Mouse (Mus musculus) layer of hippocampus, adult 18-20 months (tissue): Measurements from ENCODE around the gene Tent2. TPM values are rescaled to one million over a fixed set of nuclear protein-coding genes. Genes with fewer than 3 reads are reported as not detected.

ENCODE experiments used
- DNase-seq, 2 experiments: peaks; one replicate each; pipeline ENCODE4 v3.0.0; 2022; ENCODE audit warnings: low spot score in 2 of 2
- total RNA-seq, 2 experiments: library from RNA; stranded (reverse); gene quantifications; 2 replicates each; pipeline ENCODE4 v1.2.3; 2021

Gene Tent2
- total RNA-seq, 2 experiments from 2014 or later, result 24.7 to 26.2 TPM

DNA sequence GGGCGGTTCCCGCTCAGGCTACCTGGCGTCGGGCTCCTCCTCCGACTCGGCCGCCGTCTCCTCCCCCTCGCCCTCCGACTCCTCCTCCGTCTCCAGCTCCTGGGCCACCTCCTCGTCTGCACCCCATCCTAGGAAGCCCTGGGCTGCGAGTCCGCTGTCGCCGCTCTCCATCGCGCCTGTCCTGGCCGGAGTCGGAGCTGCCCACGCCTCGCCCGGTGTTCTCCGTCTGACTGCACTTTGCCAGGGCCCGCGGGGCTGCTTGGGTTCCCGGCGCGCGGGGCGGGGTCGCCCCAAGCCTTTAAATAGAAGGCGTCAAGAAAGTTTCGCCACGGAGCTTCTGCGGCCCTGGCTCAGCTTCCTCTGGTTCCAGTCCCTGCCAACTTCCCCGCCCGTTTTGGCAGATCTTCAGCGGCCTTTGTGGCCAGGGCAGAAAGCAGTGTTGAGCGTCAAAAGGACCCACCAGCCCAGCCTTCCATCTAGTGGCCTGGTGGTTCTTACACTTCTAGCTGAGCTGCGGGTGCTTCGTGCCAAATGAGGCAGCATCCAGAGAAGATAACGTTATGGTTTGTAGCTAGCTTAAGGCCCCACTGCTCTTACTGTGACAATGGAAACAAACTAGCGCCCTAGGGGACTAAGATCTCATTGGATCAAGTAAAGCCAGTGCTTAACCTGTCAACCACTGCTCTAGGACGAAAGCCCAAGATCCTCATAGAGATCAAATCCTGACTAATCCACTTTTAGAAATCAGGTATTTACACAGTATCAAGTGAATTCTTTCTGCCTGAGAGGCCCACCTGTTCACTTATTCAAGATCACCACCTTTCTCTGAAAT, 47.6 kb downstream of the Tent2 start, which contains the start of gene Cmya5:
Gene Cmya5, minus strand, starts transcription at position 389 of the 832 bp plus-strand sequence.
- DNase-seq, result peak; percentile 45 to 81

DNA sequence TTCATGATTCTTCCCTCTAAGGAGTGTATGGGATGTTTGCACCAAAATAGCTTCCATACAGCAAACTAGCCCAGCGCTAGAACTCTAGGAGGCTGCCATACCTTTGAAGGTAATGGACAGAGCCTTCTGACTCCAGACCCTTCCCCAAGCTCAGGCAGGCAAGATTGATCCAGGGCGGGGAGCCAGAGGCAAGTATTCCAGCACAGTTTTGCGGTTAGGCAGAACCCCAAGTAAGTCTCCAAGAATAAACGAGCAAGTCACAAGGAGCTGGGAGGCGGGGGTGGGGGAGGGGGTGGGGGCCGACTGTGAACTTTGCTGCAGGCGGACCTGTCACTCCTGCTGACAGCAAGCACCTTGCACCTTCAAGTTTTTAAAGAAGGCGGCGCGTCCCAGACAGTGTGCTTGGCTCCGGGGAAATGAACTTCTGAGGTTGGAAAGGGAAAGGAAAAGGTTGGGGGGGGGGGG, 48.3 kb downstream of the Tent2 start:
- no peak for DNase-seq

DNA sequence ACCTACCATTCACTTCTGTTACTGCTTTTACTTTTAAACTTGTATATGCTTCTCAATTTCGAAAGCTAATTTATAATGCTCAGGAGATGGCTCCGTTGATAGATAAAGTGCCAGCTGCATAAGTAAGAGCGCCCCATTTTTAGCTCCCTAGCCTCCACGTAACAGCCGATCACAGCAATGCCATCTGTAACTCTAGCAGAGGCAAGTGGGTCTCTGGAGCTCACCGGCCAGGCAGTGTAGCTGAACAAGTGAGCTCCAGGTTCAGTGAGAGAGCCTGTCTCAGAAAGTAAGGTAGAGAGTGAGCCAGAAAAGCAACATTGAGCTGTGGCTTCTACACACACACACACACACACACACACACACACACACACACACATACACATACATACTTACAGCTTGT, 51.0 kb downstream of the Tent2 start:
- no peak for DNase-seq

DNA sequence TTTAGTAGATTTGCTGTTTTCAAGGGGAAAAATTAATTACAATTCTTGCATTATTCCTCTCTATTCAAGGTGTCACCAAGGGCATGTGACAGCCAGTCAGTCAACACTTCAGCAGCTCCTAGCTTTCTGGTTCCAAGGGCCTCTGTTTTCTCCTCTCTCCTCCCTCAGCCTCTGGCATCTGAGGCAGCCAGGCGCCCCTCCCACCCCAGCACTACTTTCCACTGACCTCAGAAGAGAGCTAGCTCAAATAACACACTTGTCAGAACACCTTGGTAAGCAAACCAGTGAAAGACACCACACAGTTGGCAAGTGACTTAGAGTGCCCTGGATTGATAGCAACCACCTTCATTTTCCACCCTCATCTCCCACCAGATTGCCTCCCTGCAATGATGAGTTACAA, 54.1 kb downstream of the Tent2 start:
- no peak for DNase-seq

DNA sequence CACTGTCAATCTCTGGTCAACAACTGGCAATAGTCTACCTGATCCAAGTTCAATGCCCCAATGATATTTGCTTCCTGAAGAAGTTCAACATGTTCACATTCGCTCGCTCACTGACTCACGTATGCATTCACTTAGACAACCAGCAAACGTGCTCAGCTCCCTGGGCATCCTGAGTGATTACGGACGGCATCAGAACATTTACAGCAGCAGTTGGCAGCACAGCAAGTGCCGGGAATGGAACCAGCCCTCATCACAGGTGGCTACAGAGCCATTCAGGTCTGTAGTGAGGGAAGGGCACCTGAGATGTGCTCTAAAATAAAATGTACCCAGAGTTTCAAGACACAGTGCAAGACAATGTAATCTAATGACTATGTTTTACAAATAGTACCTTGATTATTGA, 55.1 kb downstream of the Tent2 start:
- DNase-seq, result no peak

DNA sequence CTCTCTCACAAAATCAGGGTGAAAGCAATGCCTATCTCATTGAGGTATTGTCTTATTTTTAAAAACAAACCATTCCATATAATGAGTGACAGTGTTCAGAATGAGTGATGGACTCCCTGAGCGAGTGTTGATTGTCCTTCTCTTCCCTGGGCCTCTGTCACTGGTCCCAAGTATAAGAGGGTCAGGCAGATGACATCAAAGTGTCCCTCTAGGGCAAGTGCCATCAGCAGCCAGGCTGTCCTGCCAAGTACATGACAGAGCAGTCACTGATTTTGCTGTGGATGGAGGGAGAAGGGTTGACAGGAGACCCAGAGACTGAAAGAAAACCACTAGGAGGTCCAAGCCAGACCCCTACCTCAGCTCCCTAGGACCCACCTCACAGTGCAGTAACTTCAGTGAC, 55.9 kb downstream of the Tent2 start:
- DNase-seq, result no peak

DNA sequence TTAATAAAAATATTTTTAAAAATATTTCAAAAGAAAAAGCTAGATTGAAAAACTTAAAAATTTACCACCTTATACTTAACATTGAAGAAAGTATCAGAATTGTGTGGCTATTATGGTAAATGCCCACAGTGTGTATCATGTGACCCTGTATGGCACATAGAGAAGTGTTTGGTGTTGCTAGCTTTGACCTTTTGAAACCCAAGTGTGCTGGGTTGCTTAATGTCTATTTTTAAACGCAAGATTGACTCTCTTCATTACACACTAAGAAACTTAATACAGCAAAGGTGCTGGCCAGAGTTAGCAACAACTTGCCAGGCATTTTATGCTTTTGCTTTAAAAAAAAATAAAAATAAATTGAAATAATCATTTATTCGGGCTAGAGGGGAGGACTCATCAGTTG, 56.7 kb downstream of the Tent2 start:
- DNase-seq, result no peak

DNA sequence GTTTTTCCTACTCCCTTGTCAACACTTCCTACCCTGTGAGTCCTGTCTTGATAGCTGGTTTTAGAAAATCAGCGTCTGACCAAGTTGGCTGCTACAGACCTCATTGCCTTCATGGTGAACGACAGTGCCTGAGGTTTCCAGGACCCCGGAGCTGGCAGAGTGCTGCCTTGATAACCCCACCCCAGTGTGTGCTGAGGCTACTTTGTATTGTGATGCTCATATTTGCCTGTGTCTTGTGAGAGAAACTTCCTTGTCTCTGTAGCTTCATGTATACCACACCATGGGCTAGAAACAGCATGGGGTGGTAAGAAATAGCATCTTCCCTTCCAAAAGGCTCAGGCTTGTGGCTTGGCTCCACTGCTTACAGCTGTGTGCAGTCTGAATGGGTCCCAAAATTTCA, 61.5 kb downstream of the Tent2 start:
- DNase-seq, result no peak

DNA sequence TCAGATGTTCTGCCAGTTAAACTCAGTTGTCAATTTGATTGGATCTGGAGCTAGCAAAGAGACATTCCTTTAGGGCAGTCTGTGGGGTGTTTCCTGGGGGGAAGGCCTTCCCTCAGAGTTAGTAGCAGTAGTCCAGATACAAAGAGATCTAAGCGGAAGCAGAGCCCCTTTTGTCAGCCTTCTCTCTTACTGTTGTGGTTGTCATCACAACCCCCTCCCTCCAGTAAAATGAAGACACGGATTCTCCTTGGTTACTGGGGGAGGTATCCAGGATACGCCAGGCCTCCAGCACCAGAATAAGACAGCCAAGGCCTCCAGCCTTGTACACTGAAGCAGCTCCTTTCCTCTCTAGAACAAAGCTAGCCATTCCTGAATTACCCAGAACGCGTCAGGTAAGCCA, 63.2 kb downstream of the Tent2 start:
- no peak for DNase-seq

DNA sequence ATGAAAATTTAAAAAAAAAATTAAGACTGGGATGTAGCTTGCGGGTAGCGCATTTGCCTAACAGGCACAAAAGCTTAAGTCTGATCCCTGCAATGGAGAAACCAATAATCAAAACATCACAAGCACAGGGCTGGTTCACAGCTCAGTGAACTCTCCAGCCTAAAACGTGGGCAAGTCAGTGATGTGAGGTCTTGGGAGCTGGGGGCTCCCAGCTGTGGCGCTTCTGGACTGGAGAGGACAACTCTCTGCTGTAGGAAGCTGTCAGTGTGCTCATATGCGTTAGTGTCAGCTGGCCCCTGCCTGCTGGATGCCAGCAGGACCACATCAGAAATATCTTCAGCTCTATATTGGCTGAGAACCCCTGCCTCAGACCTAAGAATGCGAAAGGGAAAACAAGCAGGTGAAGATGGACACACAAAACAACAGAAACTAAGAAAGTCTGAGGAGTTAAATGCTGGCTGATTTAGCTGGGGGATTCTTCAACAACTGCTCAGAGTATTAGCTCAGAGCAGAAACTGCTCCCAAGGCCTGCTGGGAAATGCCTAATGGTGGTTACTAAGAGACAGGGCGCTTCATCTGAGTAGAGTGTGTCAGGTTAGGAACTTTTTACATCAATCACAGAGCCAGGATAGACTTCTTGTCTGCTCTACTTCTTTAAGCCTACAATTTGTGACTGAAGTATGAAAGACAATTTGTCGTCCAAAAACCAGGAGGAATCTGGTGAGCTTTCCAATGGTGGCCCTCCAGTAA, 63.9 kb downstream of the Tent2 start:
- no peak for DNase-seq

DNA sequence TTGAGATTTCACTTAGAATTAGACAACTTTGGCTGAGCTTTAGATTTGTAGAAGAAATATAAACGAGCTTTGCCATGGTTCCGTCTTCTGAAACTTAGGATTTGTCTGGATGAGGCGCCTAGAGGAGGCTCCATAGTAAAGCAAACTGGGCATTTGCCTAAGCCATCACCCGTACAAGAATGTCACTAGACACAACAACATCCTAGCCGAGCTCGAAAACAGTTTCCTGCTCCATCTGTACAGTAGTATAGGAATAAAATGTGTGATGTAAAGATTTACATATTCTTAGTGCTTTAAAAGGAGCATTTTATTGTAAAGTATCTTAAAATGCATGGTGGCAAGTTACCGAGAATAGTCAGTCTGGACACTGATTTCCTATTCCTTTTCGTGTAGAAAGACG, 69.9 kb downstream of the Tent2 start:
- DNase-seq, result no peak

DNA sequence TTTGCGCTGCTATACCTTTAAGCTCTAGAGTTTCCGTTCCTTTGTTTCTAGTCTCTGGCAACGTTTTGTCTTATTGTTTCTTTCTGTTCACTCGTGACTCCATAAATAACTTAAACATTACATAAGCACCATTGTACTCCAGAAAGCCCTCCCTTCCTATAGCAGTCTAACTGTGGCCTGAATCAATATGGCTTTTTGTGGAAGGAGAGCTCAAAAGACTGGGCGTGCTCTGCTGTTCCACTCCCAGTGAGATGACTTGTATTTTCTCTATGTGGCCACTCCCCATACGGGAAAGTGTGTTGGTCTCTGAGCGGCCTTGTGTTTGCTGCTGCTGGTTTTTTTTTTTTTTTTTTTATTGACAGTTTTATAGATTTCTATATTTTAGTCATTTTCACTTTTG, 74.9 kb downstream of the Tent2 start:
- no peak for DNase-seq

DNA sequence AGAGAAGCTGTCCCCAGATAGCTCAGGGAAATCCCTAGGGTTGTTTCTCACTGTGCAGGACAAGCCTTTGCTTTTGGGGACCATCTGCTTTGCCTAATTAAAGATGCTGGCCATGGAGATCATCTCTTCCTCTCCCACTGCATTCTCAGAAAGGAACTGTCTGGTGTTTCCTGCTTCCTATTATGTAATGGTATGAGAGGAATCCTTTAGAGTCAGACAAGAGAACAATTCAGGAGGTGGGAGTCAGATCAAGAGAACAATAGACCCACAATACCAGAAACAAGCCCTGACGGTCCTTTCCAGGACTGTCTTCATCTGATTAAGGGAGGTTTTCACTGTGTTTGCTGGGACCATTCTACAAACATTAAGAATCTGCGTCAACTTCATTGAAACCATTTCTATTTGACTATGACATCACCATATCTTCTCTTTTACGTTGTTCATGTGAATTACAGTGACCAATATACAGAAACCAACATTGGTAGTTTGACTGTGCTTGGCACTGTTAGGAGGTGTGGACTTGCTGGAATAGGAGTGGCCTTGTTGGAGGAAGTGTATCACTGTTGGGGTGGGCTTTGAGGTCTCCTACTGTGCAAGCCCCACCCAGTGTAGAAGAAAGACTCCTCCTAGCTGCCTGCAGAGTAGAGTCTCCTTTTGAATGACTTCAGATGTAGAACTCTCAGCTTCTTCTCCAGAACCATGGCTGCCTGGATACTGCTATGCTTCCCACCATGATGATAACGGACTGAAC, 89.7 kb downstream of the Tent2 start:
- DNase-seq, result no peak

DNA sequence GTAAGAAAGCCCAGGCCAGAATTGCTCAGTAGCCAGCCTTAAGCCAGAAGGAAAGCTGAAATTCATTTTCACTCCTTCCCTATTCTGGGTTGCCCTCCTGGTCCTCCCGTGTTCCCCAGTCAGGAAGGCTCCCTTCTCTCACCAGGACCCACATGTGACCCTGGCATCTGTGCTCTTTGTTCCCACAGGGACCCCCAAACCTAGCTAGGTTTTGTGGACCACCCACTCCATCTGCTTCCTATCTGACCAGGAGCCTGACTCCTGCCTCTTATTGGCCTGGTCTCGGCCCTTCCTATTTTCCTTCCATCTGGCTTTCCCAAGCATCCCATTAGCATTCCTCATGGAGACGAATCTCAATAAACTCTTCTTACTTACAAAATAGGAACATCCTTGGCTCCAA, 93.6 kb downstream of the Tent2 start:
- no peak for DNase-seq

DNA sequence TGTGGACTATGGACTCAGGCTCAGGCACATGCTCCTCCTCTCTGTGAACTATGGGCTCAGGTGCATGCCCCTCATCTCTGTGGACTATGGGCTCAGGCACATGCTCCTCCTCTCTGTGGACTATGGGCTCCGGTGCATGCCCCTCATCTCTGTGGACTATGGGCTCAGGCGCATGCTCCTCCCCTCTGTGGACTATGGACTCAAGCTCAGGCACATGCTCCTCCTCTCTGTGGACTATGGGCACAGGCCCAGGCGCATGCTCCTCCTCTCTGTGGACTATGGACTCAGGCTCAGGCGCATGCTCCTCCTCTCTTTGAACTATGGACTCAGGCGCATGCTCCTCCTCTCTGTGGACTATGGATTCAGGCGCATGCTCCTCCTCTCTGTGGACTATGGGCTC, 95.5 kb downstream of the Tent2 start:
- no peak for DNase-seq

Other genes starting within 250 kb of the Tent2 start
- 1 to 10 TPM; 3.3 to 3.4 TPM for gene Cmya5, start 47.7 kb downstream of the Tent2 start, total RNA-seq
- 100 to 1,000 TPM; 202 to 215 TPM for gene Homer1, start 107.2 kb upstream of the Tent2 start, total RNA-seq